Mouse (Mus musculus): ENCODE measurements around the gene Pmepa1. TPM values are rescaled to one million over a fixed set of nuclear protein-coding genes. Genes with fewer than 3 reads are reported as not detected.

Gene Pmepa1
- polyA plus RNA-seq, 1 experiment from 2014 or later: 4.0 TPM

GRCm38 (mm10) chr2:173205563-173206099 is 70.7 kb downstream of the Pmepa1 start:
- Histone ChIP-seq H3K4me3 (no peak overlapping the region), H3K36me3 (no peaks in the 10 kb centered on the region), H3K9ac (no peak overlapping the region), H3K9me3 (replicated peaks) (0 out of 2 replicates have a peak, but pooled peaks cover 2% of the 10 kb centered on the region), H3K4me1 (replicated peaks) (no peaks in the 10 kb centered on the region), H3K27me3 (replicated peaks) (0 out of 2 replicates have a peak, but pooled peaks cover 4% of the 10 kb centered on the region), H3K4me2 (no peak overlapping the region), H3K27ac (ENCODE audit: poor library complexity, severe bottlenecking) (no peak overlapping the region)
- 85% methylated on average over 14 of the region's 14 CpGs for WGBS
- ATAC-seq (ENCODE audit: insufficient number of reproducible peaks, low FRiP score): no peak

GRCm38 (mm10) chr2:173204671-173205070 is 71.7 kb downstream of the Pmepa1 start:
- no peaks in the 10 kb centered on the region for H3K4me1 ChIP-seq (replicated peaks)
- no peaks in the 10 kb centered on the region for H3K36me3 ChIP-seq
- no peak overlapping the region for H3K9ac ChIP-seq
- WGBS: 62% methylated on average over 4 of the region's 4 CpGs
- ATAC-seq (ENCODE audit: insufficient number of reproducible peaks, low FRiP score): no peak
- H3K4me3 ChIP-seq: no peak overlapping the region
- 0 out of 2 replicates have a peak, but pooled peaks cover 4% of the 10 kb centered on the region for H3K27me3 ChIP-seq (replicated peaks)
- H3K4me2 ChIP-seq: no peak overlapping the region
- H3K9me3 ChIP-seq (replicated peaks): 0 out of 2 replicates have a peak, but pooled peaks cover 2% of the 10 kb centered on the region
- H3K27ac ChIP-seq (ENCODE audit: poor library complexity, severe bottlenecking): no peak overlapping the region

GRCm38 (mm10) chr2:173203726-173204125 is 72.6 kb downstream of the Pmepa1 start:
- 0 out of 2 replicates have a peak, but pooled peaks cover 4% of the 10 kb centered on the region for H3K27me3 ChIP-seq (replicated peaks)
- no peaks in the 10 kb centered on the region for H3K4me1 ChIP-seq (replicated peaks)
- H3K4me3 ChIP-seq: no peak overlapping the region
- no peak overlapping the region for H3K4me2 ChIP-seq
- H3K36me3 ChIP-seq: no peaks in the 10 kb centered on the region
- 0 out of 2 replicates have a peak, but pooled peaks cover 2% of the 10 kb centered on the region for H3K9me3 ChIP-seq (replicated peaks)
- WGBS: 82% methylated on average over 3 of the region's 3 CpGs
- H3K27ac ChIP-seq (ENCODE audit: poor library complexity, severe bottlenecking): no peak overlapping the region
- no peak for ATAC-seq (ENCODE audit: insufficient number of reproducible peaks, low FRiP score)
- H3K9ac ChIP-seq: no peak overlapping the region

GRCm38 (mm10) chr2:173202924-173203689 is 73.2 kb downstream of the Pmepa1 start:
- Histone ChIP-seq H3K4me3 (no peak overlapping the region), H3K4me2 (no peak overlapping the region), H3K9me3 (replicated peaks) (0 out of 2 replicates have a peak, but pooled peaks cover 2% of the 10 kb centered on the region), H3K27me3 (replicated peaks) (0 out of 2 replicates have a peak, but pooled peaks cover 4% of the 10 kb centered on the region), H3K4me1 (replicated peaks) (no peaks in the 10 kb centered on the region), H3K36me3 (no peaks in the 10 kb centered on the region), H3K27ac (ENCODE audit: poor library complexity, severe bottlenecking) (no peak overlapping the region), H3K9ac (no peak overlapping the region)
- WGBS: 82% methylated on average over 19 of the region's 19 CpGs
- no peak for ATAC-seq (ENCODE audit: insufficient number of reproducible peaks, low FRiP score)

GRCm38 (mm10) chr2:173194796-173195195 is 81.5 kb downstream of the Pmepa1 start:
- Histone ChIP-seq H3K4me2 (no peak overlapping the region), H3K27me3 (replicated peaks) (no peaks in the 10 kb centered on the region), H3K27ac (ENCODE audit: poor library complexity, severe bottlenecking) (no peak overlapping the region), H3K9ac (no peak overlapping the region), H3K9me3 (replicated peaks) (peaks cover 7% of the 10 kb centered on the region; the same call in 1 of the 2 replicates), H3K36me3 (no peaks in the 10 kb centered on the region), H3K4me3 (no peak overlapping the region), H3K4me1 (replicated peaks) (no peaks in the 10 kb centered on the region)
- WGBS: 77% methylated on average over 4 of the region's 4 CpGs
- no peak for ATAC-seq (ENCODE audit: insufficient number of reproducible peaks, low FRiP score)

- no peak for ATAC-seq (ENCODE audit: insufficient number of reproducible peaks, low FRiP score)
- no peaks in the 10 kb centered on the region for H3K36me3 ChIP-seq
- no peak overlapping the region for H3K27ac ChIP-seq (ENCODE audit: poor library complexity, severe bottlenecking)
- 31% methylated on average over 8 of the region's 8 CpGs for WGBS
- peaks cover 25% of the 10 kb centered on the region for H3K27me3 ChIP-seq (replicated peaks)
- no peaks in the 10 kb centered on the region for H3K9me3 ChIP-seq (replicated peaks)
- no peak overlapping the region for H3K4me3 ChIP-seq
- no peak overlapping the region for H3K4me2 ChIP-seq
- H3K4me1 ChIP-seq (replicated peaks): no peaks in the 10 kb centered on the region
- no peak overlapping the region for H3K9ac ChIP-seq
Measured at GRCm38 (mm10) chr2:173187182-173187855, 89.0 kb downstream of the Pmepa1 start.

GRCm38 (mm10) chr2:173186047-173186943 is 90.0 kb downstream of the Pmepa1 start:
- Histone ChIP-seq H3K36me3 (no peaks in the 10 kb centered on the region), H3K4me1 (replicated peaks) (no peaks in the 10 kb centered on the region), H3K9ac (no peak overlapping the region), H3K27me3 (replicated peaks) (peaks cover 32% of the 10 kb centered on the region), H3K9me3 (replicated peaks) (no peaks in the 10 kb centered on the region), H3K4me2 (no peak overlapping the region), H3K27ac (ENCODE audit: poor library complexity, severe bottlenecking) (no peak overlapping the region), H3K4me3 (no peak overlapping the region)
- peak; percentile 56; the same call in 1 of the 2 replicates for ATAC-seq (ENCODE audit: insufficient number of reproducible peaks, low FRiP score)
- WGBS: 23% methylated on average over 26 of the region's 26 CpGs

GRCm38 (mm10) chr2:173185282-173185681 is 91.1 kb downstream of the Pmepa1 start:
- no peak overlapping the region for H3K9ac ChIP-seq
- WGBS: 54% methylated on average over 6 of the region's 6 CpGs
- H3K9me3 ChIP-seq (replicated peaks): no peaks in the 10 kb centered on the region
- H3K4me2 ChIP-seq: no peak overlapping the region
- no peaks in the 10 kb centered on the region for H3K36me3 ChIP-seq
- no peak overlapping the region for H3K4me3 ChIP-seq
- H3K27me3 ChIP-seq (replicated peaks): peaks cover 32% of the 10 kb centered on the region
- ATAC-seq (ENCODE audit: insufficient number of reproducible peaks, low FRiP score): no peak
- no peak overlapping the region for H3K27ac ChIP-seq (ENCODE audit: poor library complexity, severe bottlenecking)
- no peaks in the 10 kb centered on the region for H3K4me1 ChIP-seq (replicated peaks)

- Histone ChIP-seq H3K9me3 (replicated peaks) (no peaks in the 10 kb centered on the region), H3K4me2 (no peak overlapping the region), H3K36me3 (no peaks in the 10 kb centered on the region), H3K27ac (ENCODE audit: poor library complexity, severe bottlenecking) (no peak overlapping the region), H3K4me1 (replicated peaks) (no peaks in the 10 kb centered on the region), H3K27me3 (replicated peaks) (peaks cover 32% of the 10 kb centered on the region), H3K9ac (no peak overlapping the region), H3K4me3 (no peak overlapping the region)
- no peak for ATAC-seq (ENCODE audit: insufficient number of reproducible peaks, low FRiP score)
- 52% methylated on average over 11 of the region's 11 CpGs for WGBS
Measured at GRCm38 (mm10) chr2:173184475-173185080, 91.8 kb downstream of the Pmepa1 start.

- no peaks in the 10 kb centered on the region for H3K9me3 ChIP-seq (replicated peaks)
- no peak overlapping the region for H3K4me3 ChIP-seq
- no peaks in the 10 kb centered on the region for H3K4me1 ChIP-seq (replicated peaks)
- 8% methylated on average over 8 of the region's 8 CpGs for WGBS
- peaks cover 30% of the 10 kb centered on the region for H3K27me3 ChIP-seq (replicated peaks)
- H3K36me3 ChIP-seq: no peaks in the 10 kb centered on the region
- no peak overlapping the region for H3K9ac ChIP-seq
- H3K27ac ChIP-seq (ENCODE audit: poor library complexity, severe bottlenecking): no peak overlapping the region
- H3K4me2 ChIP-seq: no peak overlapping the region
- ATAC-seq (ENCODE audit: insufficient number of reproducible peaks, low FRiP score): no peak
Measured at GRCm38 (mm10) chr2:173183836-173184460, 92.4 kb downstream of the Pmepa1 start.

Measured in heart, embryonic 12.5 days (tissue).